Mouse (Mus musculus) left cerebral cortex, postnatal 4 days (tissue): ENCODE data around the gene Parvg. TPM values are rescaled to one million over a fixed set of nuclear protein-coding genes. Genes with fewer than 3 reads are reported as not detected.

ENCODE experiments used
- DNase-seq: peaks from one replicate; pipeline ENCODE4 v3.0.0-alpha.2; 2022
- intact Hi-C: fragments of 180-260 bp; cut with DNase I; formaldehyde crosslinking; loops from one replicate; pipeline ENCODE4 v1.15.1; 2025
- total RNA-seq, 2 experiments: library from RNA; stranded (reverse); gene quantifications; 2 replicates each; pipeline ENCODE4 v1.2.3; 2021

Parvg gene
- total RNA-seq, 2 experiments from 2014 or later: 2.1 to 2.7 TPM

DNA sequence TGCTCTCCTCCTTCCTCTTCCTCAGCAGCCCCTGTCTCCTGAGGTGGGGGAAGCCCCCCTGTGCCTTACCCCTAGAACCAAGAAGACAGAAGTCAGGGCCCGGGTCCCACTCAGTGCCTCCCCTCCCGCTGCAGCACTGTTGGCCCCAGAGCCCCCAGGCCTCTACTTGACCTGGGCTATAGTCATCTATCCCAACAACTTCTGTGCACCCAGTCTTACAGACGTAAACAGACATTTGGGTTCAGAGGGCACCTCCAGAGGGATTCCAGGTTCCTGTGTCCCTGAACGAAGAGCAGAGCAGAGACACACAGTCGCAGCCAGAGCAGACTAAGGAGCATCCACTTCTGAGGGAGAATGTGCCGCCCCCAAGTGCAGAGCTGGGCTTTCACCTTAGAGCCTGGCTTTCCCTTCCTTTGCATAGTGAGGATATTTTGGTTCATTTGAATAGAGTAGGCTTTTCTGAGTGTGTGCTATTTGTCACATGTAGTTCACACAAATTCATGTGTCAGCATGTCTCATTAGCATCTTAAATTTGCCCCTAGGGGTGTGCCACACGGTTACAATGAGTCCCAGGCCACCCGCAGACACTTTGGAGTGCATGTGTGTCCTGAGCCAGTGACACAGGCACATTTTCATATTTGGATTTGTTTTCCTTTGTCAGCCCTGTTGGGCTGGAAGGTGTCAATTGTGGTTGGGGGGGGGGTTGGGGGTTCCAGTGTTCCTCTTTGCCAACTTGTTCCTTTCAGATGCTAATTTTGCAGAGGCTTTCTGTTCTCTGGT, 22.0 kb upstream of the Parvg start:
- no peak for DNase-seq
- intact Hi-C loops: no loop called here

DNA sequence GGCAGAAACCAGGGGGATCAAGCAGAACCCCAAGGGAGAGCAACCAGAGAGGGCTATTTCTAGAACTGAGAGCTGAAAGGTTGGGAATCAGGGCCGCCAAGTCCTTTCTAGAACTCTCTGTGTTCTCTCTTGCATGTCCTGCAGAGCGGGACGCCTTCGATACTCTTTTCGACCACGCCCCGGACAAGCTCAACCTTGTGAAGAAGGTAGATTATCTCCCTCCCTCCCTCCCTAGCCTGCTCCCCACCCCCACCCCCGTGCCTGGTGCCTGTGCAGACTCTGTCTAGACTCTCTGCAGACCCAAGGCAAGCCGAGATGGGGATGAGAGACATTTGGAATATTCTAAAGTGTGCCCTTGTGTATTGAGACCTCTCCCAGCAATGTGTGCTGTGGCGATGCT, 20.6 kb upstream of the Parvg start:
- DNase-seq: no peak
- intact Hi-C loops: no loop called here

DNA sequence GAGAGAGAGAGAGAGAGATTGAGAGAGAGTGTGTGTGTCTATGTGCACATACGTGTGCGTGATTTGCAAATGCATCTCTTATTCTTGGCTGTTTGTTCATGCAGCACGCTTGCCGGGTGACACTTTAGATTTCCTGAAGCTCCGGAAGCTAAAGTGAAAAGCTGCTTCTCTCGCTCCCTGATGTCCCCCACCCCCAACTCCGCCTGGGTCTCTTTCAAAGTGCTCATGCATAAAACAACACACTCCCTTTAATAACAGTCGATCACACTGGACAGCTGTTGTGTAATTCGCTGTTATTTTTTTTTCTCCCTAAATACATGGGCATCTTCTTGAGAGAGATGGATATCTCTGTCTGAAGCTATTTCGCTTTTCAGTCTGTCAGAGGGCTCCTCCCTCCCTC, 18.5 kb upstream of the Parvg start:
- intact Hi-C loops: no loop called here
- DNase-seq: no peak

GRCm38 (mm10) chr15:84310271-84310670, 13.6 kb upstream of the Parvg start:
- intact Hi-C loops: no loop called here
- DNase-seq: peak; percentile 90

- intact Hi-C loops: no loop called here
- peak; percentile 48 for DNase-seq
Observed at GRCm38 (mm10) chr15:84311295-84312085, 12.3 kb upstream of the Parvg start.

- no peak for DNase-seq
- intact Hi-C loops: no loop called here
Observed at GRCm38 (mm10) chr15:84312878-84313565, 10.8 kb upstream of the Parvg start.

- intact Hi-C loops: no loop called here
- DNase-seq: no peak
Observed at GRCm38 (mm10) chr15:84313566-84313878, 10.3 kb upstream of the Parvg start.

- intact Hi-C loops: no loop called here
- no peak for DNase-seq
Observed at GRCm38 (mm10) chr15:84314420-84315080, 9.3 kb upstream of the Parvg start.

GRCm38 (mm10) chr15:84315276-84316046, 8.4 kb upstream of the Parvg start:
- DNase-seq: peak; percentile 47
- intact Hi-C loops: no loop called here

GRCm38 (mm10) chr15:84319393-84319792, 4.4 kb upstream of the Parvg start:
- intact Hi-C loops: no loop called here
- DNase-seq: no peak

DNA sequence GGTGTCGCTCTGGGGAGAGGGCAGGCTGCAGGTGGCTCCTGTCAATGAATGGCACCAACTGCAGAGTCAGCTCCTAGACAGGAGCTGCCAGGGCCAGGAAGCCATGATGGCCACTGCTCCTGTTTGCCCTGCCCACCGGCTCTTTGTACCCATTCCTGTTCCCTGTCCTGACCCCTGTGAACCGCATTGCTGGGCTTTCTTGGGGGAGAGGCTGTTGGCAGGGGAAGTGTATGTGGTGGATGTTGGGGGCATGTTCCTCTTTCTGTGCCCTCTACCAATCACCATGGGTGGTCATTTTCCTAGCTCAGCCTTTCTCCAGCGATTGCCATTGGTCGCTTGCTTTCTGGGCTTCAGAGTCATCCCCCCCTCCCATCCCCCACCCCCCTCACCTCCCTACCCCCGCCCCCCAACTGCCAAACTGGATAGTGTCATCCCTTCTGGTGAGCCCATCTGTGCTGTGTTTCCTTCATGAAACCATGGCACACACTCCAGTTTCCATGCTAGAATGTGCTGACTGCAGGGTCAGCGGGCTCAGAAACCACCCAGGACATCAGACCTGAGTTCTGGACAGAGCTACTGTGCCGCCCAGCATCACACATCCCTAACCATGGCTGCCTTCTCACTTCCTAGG, 2.2 kb upstream of the Parvg start:
- peak; percentile 58 for DNase-seq
- intact Hi-C loops: no loop called here

DNA sequence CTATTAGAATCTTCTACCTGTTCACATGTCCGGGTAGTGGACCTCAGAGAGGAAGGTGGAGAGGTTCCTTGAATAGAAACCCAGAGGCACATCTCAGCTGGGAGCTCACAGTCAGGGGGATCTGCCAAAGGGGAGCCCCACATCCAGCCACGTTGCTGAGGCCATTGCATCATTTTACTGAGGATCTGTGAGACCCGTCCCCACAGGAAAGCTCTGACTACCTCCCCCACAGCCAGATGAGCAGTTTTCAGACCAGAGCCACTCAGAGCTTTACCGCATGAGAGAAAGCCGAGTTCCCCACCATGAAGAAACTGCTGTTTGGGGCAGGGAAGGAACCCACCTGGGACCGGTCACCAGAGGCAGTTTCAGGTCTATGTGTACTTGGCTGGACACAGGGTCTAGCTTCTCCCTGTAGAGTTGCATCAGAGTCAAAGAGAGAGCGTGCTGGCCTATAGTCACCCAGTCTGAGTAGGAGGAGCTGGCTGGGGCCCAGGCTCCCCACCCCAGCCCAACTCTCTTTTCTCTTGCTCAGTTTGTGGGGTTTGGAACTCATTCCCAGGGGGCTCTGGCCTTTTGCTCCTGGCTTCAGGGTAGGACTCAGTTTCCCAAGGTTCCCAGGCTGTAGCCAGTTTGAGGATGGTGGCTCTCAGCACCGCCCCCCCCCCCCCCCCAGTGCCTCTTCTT, 1.2 kb downstream of the Parvg start:
- no peak for DNase-seq
- intact Hi-C loops: no loop called here

DNA sequence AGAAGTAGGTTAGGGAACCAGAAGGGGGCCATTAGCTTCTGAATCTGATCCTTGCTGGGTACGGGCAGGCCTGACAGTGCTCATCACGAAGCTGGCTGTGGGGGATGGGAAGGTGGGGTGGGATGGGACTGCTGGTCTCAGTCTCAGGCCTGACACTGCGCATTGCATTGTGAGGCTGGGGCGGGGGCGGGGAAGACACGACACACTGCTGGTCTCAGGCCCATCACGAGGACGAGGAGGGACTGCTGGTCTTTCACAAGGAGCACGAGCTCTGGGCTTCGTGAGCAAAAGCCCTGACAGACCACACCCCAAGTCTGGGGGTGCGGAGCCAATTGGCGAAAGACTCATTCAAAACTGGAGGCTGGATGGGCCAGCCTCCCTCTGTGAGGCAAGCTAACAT, 1.9 kb downstream of the Parvg start:
- intact Hi-C loops: no loop called here
- no peak for DNase-seq

- intact Hi-C loops: no loop called here
- no peak for DNase-seq
Observed at GRCm38 (mm10) chr15:84328870-84329269, 5.0 kb downstream of the Parvg start.

DNA sequence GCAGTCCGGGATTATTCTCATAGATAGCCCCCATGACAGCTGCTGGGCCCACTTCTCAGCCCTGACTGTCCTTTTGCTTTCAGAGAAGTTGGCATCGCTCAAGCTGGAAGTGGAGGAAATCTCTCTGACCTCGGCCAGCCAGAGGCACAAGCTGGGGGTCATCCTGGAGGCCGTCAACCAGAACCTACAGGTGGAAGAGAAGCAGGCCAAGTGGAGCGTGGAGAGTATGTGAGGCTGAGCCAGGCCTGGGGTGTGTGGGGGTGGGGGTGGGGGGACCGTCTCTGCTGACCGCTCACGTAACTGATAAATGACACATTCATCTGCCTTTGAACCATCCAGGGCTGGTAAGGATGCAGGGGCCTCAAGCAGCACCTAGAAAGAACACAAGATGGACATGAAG, 6.1 kb downstream of the Parvg start:
- DNase-seq: no peak
- intact Hi-C loops: no loop called here

DNA sequence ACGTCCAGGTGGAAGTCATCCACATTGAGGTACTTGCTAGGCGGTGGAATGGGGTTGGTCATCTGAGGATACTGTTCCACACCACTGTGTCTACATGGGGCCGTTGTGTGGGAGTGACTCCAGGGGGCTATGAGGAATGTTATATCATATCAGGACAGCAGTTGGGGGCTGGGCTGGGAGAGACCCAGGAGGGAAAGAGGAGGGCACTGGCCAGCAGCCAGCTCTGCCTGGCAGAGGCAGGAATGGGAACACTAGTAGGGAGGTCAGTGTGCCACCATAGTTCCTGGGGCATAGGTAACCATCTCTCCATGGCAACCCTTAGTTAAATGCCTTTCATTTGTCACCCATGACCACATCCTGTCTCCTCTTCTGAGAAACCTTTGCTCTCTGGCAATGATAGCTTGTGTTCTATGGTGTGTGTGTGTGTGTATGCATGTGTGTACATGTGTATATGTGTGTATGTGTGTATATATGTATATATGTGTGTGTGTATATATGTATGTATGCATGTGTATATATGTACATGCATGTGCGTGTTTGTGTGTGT, 7.3 kb downstream of the Parvg start:
- no peak for DNase-seq
- intact Hi-C loops: no loop called here

DNA sequence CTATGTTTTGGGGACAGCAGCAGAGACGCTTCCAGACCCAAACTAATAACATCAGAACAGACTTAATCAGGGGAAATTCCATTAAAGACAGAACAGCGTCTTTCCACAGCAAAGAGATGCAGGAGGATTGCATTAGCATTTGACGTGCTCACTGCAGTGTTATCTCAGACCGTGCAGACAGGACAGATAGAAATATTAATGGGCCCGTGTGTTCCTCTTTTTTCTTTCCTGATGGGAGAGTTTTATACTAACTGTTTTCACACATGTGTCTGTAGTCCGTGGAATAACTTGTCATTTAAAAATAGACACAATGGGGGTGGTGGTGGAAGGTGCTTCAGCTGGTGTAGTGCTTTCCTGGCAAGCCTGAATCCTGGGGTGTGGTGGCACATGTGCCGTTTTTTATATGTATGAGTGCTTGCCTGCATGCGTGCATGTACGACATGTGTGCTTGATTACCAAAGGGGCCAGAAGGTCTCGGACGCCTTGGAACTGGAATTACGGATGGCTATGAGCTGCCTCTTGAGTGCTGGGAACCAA, 12.5 kb downstream of the Parvg start:
- DNase-seq: no peak
- intact Hi-C loops: no loop called here

DNA sequence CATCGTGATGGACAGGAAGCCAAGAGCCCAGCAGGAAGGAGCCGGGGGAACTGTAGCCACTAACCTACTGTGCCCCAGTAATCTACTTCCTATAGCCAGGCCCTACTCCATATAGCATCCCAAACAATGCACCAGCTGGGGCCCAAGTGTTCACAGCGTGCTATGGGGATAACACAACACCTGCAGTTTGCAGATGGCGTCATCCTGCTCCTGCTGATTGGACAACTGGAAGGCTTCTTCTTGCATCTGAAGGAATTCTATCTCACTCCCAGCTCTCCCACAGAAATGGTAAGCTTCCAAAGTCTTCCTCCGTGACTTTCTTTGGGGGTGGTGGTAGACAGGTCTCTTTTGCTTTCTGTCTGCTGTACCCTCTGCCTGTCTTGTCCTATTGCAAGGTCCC, 13.8 kb downstream of the Parvg start:
- intact Hi-C loops: no loop called here
- DNase-seq: no peak

- DNase-seq: no peak
- intact Hi-C loops: no loop called here
Observed at GRCm38 (mm10) chr15:84340926-84341325, 17.1 kb downstream of the Parvg start.
